Mouse (Mus musculus): ENCODE data around the gene Olfr1099.

The Olfr1099 gene

GRCm38 (mm10) chr2:86960593-86960992 is at the start of gene Olfr1099:
Olfr1099 (minus strand) TSS chr2:86960693.
- DNase-seq (ENCODE audit: low spot score), result no peak

DNA sequence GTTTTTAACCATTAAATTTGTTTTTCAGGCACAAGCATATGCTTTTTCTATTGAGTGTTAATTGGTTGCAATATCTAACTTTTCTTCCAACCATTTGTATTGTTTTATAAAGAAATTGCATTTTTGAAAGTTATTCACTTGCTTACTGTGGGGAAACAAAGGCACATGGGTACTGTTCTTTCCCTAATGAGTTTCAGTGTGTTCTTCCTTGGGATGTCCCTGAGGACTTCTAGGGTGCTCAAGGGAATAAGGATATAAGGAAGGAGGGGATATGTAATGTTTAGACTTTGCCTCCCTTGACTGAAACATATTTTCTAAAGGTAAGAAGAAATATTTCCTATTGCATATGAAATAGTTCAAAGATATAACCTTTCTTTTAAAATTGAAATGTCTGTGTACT is 37.6 kb upstream of the Olfr1099 start, which contains the start of gene Olfr1102:
TSS of gene Olfr1102 (plus strand) at position 301 of the 400 bp plus-strand sequence.
- DNase-seq (ENCODE audit: low spot score), result no peak

DNA sequence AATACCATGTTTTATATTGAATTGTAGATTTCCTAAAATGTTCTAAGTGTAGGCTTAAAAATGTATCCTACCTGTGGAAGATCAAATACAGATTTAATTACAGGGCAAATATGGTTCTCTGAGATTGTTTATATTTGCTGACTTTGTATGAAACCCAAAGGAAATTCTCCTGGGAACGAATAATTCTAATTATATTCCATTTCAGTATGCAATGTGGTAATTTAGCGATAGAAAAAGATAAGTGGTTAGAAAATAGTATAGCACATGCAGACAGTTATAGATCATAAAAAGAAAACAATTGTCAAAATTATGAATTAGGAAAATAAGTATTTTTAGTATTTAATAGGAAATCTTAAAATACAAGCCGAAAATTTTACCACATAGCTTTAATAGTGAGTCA is 30.6 kb upstream of the Olfr1099 start, which contains the start of gene Olfr1101:
TSS of gene Olfr1101 (minus strand) at position 101 of the 400 bp plus-strand sequence.
- DNase-seq (ENCODE audit: low spot score), result no peak

GRCm38 (mm10) chr2:86979854-86980253 is 19.4 kb upstream of the Olfr1099 start, which contains the start of gene Olfr1100:
Olfr1100 (minus strand) TSS chr2:86979954.
- DNase-seq (ENCODE audit: low spot score), result no peak

DNA sequence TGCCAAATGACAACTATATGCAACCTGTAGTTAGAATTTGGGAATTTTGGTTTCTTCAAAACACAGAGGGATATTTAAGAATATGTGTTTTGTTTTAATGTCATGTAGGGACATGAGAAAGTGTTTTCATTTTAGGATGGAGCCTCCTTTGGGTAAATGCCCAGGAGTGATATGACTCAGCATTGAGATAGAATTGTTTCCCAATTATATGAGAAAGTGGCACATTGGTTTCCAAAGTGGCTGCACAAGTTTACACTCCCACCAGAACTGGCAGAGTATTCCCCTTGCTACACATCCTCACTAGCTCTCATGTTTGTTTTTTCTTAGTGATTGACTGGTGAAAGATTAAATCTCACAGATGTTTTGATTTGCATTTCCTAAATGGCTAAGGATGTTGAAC is 33.9 kb downstream of the Olfr1099 start:
- no peak for DNase-seq (ENCODE audit: low spot score)

GRCm38 (mm10) chr2:86924445-86924844 is 36.0 kb downstream of the Olfr1099 start, which contains the start of gene Olfr1098:
Olfr1098 (minus strand) TSS chr2:86924545.
- no peak for DNase-seq (ENCODE audit: low spot score)

GRCm38 (mm10) chr2:86905647-86906046 is 54.8 kb downstream of the Olfr1099 start:
- DNase-seq (ENCODE audit: low spot score), result no peak

All from MN1 (cell line).